Mouse (Mus musculus): ENCODE results near the gene Plk5.
A peak's percentile ranks its signal among the peaks of the same experiment; 100 is the strongest.

The Plk5 gene

DNA sequence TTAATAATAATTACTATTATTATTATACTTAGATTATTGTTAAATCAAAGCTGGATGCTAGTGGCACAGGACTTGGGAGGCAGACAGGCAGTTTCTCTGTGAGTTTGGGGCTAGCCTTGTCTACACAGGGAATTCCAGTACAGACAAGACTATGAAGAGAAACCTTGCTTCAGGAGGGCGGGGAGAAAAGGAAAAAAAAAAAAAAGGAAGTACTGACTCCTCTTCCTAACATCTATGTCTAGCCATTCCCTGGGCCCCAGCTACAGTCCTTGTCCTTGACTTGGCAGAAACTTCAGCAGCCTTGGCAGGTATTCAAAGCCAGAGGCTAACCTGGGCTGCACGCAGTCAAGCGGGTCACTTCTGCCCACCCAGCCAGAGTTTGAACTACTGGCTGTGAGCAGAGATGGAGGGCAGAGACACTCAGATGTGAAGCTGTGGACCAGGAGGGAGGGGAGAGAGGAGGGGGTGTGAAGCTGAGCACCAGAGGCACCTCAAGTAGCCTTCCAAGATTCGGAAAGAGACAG is 33.0 kb downstream of the Plk5 start:
- no peak for DNase-seq

DNA sequence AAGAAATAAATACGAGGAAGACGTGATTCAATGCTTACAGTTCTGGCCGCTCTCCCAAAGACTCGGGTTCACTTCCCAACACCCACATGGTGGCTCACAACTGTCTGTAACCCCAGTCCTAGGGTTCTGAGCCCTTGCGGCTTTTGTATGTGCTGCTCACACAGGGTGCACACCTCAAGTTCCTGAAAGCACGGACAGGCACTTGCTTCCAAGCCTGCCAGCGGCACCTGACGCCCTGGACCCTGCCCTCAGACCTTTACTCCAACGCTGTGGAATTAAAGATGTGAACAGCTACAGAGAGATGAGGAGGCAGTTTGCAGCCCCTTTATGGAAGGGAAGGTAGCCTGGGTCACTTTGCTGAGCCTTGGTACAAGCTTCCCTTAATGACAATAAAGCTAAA is 34.4 kb downstream of the Plk5 start:
- DNase-seq, result no peak

- no peak for DNase-seq
Measured at GRCm38 (mm10) chr10:80392687-80393086, 36.4 kb downstream of the Plk5 start.

- DNase-seq, result no peak
Measured at GRCm38 (mm10) chr10:80395025-80395627, 38.9 kb downstream of the Plk5 start.

DNA sequence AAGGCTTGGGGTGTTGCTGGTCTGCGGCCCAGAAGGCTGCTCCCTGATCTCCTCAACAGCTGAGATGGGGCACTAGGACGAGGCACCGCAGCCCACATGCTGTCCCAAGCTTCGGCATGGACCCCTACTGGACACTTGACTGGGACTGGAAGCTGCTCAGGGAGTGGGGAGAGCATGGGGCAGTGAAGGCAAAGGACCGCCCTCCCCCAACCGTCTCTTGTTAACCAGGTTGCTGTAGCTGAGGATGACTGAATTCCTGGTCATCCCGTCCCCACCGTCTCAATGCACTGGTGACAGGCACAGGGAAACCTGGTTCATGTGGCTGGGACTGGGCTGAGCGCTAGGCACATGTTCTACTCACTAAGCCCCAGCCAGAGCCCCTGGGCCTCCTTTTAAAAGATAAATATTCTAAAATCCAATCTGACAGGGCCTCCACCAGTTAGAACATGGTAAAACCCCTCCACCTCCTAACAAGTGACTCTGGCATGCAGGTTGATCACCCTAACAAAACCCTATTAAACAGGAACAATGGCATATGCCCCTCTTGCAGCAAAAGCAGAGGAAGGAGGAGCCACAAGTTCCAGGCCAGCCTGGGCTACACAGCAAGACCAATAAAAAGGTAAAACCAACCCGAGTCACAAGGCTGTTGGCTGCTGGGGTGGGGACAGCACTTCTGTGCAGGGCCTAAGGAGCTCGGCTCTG is 40.7 kb downstream of the Plk5 start:
- no peak for DNase-seq

GRCm38 (mm10) chr10:80397524-80398173 is 41.4 kb downstream of the Plk5 start:
- no peak for DNase-seq

GRCm38 (mm10) chr10:80398174-80398535 is 41.9 kb downstream of the Plk5 start:
- DNase-seq, result no peak

GRCm38 (mm10) chr10:80398719-80399190 is 42.5 kb downstream of the Plk5 start:
- DNase-seq, result peak; percentile 99

DNA sequence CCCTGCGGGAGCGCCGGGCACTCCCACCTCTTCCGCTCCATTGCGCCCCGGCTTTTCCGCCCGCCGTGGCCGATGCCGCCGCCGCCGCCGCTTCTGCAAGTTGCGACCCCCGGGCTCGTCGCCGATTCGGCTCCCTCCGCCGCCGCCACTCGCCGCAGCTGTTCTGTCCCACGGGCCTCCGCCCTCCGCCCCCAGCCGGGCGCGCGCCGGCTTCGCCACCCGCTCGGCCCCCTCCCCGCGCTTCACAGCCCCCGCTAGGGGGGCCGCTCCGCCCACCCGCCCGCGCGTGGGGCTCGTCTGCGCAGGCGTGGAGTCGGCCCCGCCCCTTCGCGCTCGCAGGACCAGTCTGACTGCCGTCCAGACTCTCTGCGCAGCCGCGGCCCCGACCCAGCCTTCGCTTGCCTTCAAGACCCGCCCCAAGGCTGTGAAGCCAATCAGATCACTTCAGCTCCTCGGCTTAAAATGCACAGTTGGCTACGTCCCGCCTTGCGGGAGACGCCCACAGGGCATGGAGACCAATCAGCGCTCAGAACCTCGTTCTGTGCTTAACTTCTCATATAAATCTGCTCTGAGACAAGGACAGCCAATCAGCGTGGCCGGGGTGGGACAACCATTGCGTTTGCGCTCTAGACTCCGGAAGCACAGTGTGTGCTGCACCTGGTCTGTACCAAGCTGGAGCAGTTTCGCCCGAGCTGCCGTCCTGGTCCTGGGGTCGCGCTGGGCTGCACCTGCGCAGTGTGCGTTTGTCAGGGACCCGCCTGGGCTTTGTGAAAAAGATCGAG is 43.1 kb downstream of the Plk5 start, which contains the start of gene Mbd3:
Gene Mbd3 (minus strand): TSS at position 360 of the 782 bp plus-strand sequence.
- DNase-seq, result peak; percentile 100

GRCm38 (mm10) chr10:80399973-80400703 is 43.9 kb downstream of the Plk5 start:
- DNase-seq, result no peak

- no peak for DNase-seq
Measured at GRCm38 (mm10) chr10:80400704-80401161, 44.5 kb downstream of the Plk5 start.

GRCm38 (mm10) chr10:80403044-80403692 is 46.9 kb downstream of the Plk5 start:
- no peak for DNase-seq

GRCm38 (mm10) chr10:80405481-80406173 is 49.4 kb downstream of the Plk5 start:
- DNase-seq, result no peak

GRCm38 (mm10) chr10:80406684-80407501 is 50.6 kb downstream of the Plk5 start, which contains the start of gene Uqcr11:
TSS of gene Uqcr11 (minus strand) at chr10:80406830.
- DNase-seq, result peak; percentile 90

- DNase-seq, result no peak
Measured at GRCm38 (mm10) chr10:80407924-80408323, 51.7 kb downstream of the Plk5 start.

DNA sequence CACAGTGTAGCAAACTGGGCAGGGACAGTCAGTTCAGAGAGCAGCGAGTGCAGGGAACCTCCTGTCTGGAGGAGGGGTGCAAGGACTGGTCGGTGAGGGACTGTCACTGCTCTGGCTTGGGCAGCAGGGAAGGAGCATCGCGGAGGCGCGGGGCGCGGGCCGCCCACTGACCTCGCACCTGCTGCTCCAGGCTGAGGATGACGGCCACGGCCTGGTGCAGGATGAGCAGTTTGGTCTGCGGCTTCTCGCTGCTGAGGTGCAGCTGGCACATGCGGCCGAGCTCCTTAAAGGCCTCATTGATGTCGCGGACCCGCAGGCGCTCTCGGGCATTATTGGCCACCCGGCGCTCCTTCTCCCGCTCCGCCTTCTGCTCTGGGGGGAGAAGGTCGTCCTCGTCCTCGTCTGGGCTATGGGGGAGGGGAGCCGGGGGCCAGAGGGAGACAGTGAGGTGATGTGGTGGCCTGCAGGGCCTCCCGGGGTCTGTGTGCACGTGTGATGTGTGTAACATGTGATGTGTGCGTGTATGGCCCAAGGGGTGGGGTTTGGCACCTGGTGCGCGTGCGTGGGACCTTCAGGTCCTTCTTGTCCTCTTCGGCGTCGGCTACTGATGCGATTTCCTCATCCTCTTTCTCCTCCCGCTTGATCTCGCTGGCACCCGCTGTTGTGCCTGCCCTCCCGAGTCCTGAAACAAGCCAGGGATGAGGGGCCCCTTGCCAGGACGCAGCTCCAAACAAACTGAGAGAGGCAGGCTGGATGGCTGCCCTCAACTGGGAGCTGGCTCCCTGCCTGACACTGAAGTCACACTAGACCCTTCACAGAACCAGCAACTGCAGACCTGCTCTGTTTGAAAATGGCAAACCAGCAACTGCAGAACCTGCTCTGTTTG is 56.6 kb downstream of the Plk5 start:
- DNase-seq, result peak; percentile 84
